Mouse (Mus musculus): Measurements from ENCODE around the gene Noa1. TPM values are rescaled to one million over a fixed set of nuclear protein-coding genes. Genes with fewer than 3 reads are reported as not detected.

The Noa1 gene
- polyA plus RNA-seq, 1 experiment from 2014 or later: 36.2 TPM

GRCm38 (mm10) chr5:77253154-77253553, 56.7 kb downstream of the Noa1 start:
- H3K4me1 ChIP-seq (ENCODE audit: control insufficient read depth, insufficient read depth, low read length): no peaks in the 10 kb centered on the region
- WGBS: 97% methylated on average over 1 of the region's 1 CpGs
- ATAC-seq: no peak
- H3K27me3 ChIP-seq (ENCODE audit: control insufficient read depth, insufficient read depth, low read depth, low read length): no peaks in the 10 kb centered on the region
- H3K27ac ChIP-seq (ENCODE audit: low read length): no peak overlapping the region
- H3K9ac ChIP-seq (ENCODE audit: low read depth, low read length): no peak overlapping the region
- H3K36me3 ChIP-seq (ENCODE audit: control insufficient read depth, insufficient read depth, low read length): no peaks in the 10 kb centered on the region
- no peak overlapping the region for H3K4me2 ChIP-seq (ENCODE audit: low read length)
- H3K4me3 ChIP-seq (ENCODE audit: low read depth, low read length): no peak overlapping the region
- H3K9me3 ChIP-seq (replicated peaks; ENCODE audit: control insufficient read depth, low read length, poor library complexity, severe bottlenecking): no peaks in the 10 kb centered on the region

- ATAC-seq: no peak
- Histone ChIP-seq H3K9me3 (replicated peaks; ENCODE audit: control insufficient read depth, low read length, poor library complexity, severe bottlenecking) (no peaks in the 10 kb centered on the region), H3K36me3 (ENCODE audit: control insufficient read depth, insufficient read depth, low read length) (no peaks in the 10 kb centered on the region), H3K9ac (ENCODE audit: low read depth, low read length) (no peak overlapping the region), H3K4me2 (ENCODE audit: low read length) (no peak overlapping the region), H3K4me1 (ENCODE audit: control insufficient read depth, insufficient read depth, low read length) (no peaks in the 10 kb centered on the region), H3K4me3 (ENCODE audit: low read depth, low read length) (no peak overlapping the region), H3K27ac (ENCODE audit: low read length) (no peak overlapping the region), H3K27me3 (ENCODE audit: control insufficient read depth, insufficient read depth, low read depth, low read length) (no peaks in the 10 kb centered on the region)
- WGBS: 64% methylated on average over 8 of the region's 8 CpGs
Measured at GRCm38 (mm10) chr5:77252115-77252827, 57.6 kb downstream of the Noa1 start.

GRCm38 (mm10) chr5:77251656-77252055, 58.2 kb downstream of the Noa1 start:
- Histone ChIP-seq H3K4me3 (ENCODE audit: low read depth, low read length) (no peak overlapping the region), H3K36me3 (ENCODE audit: control insufficient read depth, insufficient read depth, low read length) (no peaks in the 10 kb centered on the region), H3K9ac (ENCODE audit: low read depth, low read length) (no peak overlapping the region), H3K9me3 (replicated peaks; ENCODE audit: control insufficient read depth, low read length, poor library complexity, severe bottlenecking) (no peaks in the 10 kb centered on the region), H3K4me1 (ENCODE audit: control insufficient read depth, insufficient read depth, low read length) (no peaks in the 10 kb centered on the region), H3K4me2 (ENCODE audit: low read length) (no peak overlapping the region), H3K27me3 (ENCODE audit: control insufficient read depth, insufficient read depth, low read depth, low read length) (no peaks in the 10 kb centered on the region), H3K27ac (ENCODE audit: low read length) (no peak overlapping the region)
- 31% methylated on average over 5 of the region's 5 CpGs for WGBS
- ATAC-seq: no peak

GRCm38 (mm10) chr5:77250083-77250482, 59.8 kb downstream of the Noa1 start:
- ATAC-seq: no peak
- H3K4me1 ChIP-seq (ENCODE audit: control insufficient read depth, insufficient read depth, low read length): peaks cover 12% of the 10 kb centered on the region
- H3K27ac ChIP-seq (ENCODE audit: low read length): no peak overlapping the region
- H3K27me3 ChIP-seq (ENCODE audit: control insufficient read depth, insufficient read depth, low read depth, low read length): no peaks in the 10 kb centered on the region
- WGBS: 76% methylated on average over 9 of the region's 9 CpGs
- no peak overlapping the region for H3K4me3 ChIP-seq (ENCODE audit: low read depth, low read length)
- no peaks in the 10 kb centered on the region for H3K36me3 ChIP-seq (ENCODE audit: control insufficient read depth, insufficient read depth, low read length)
- no peak overlapping the region for H3K9ac ChIP-seq (ENCODE audit: low read depth, low read length)
- no peaks in the 10 kb centered on the region for H3K9me3 ChIP-seq (replicated peaks; ENCODE audit: control insufficient read depth, low read length, poor library complexity, severe bottlenecking)
- H3K4me2 ChIP-seq (ENCODE audit: low read length): no peak overlapping the region

GRCm38 (mm10) chr5:77245787-77246671, 63.9 kb downstream of the Noa1 start:
- Histone ChIP-seq H3K9me3 (replicated peaks; ENCODE audit: control insufficient read depth, low read length, poor library complexity, severe bottlenecking) (no peaks in the 10 kb centered on the region), H3K4me2 (ENCODE audit: low read length) (peak overlapping the region; percentile 50), H3K9ac (ENCODE audit: low read depth, low read length) (peak overlapping the region; percentile 0; the same call in 1 of the 2 replicates), H3K27ac (ENCODE audit: low read length) (no peak overlapping the region), H3K4me3 (ENCODE audit: low read depth, low read length) (0 out of 2 replicates have a peak overlapping the region, but pooled peaks have one; percentile 6), H3K36me3 (ENCODE audit: control insufficient read depth, insufficient read depth, low read length) (no peaks in the 10 kb centered on the region), H3K27me3 (ENCODE audit: control insufficient read depth, insufficient read depth, low read depth, low read length) (no peaks in the 10 kb centered on the region), H3K4me1 (ENCODE audit: control insufficient read depth, insufficient read depth, low read length) (peaks cover 16% of the 10 kb centered on the region)
- peak; percentile 68; the same call in 1 of the 2 replicates for ATAC-seq
- WGBS: 23% methylated on average over 26 of the region's 26 CpGs

- Histone ChIP-seq H3K9me3 (replicated peaks; ENCODE audit: control insufficient read depth, low read length, poor library complexity, severe bottlenecking) (no peaks in the 10 kb centered on the region), H3K27me3 (ENCODE audit: control insufficient read depth, insufficient read depth, low read depth, low read length) (no peaks in the 10 kb centered on the region), H3K4me3 (ENCODE audit: low read depth, low read length) (no peak overlapping the region), H3K4me1 (ENCODE audit: control insufficient read depth, insufficient read depth, low read length) (peaks cover 16% of the 10 kb centered on the region), H3K9ac (ENCODE audit: low read depth, low read length) (peak overlapping the region; percentile 0; the same call in 1 of the 2 replicates), H3K36me3 (ENCODE audit: control insufficient read depth, insufficient read depth, low read length) (no peaks in the 10 kb centered on the region), H3K4me2 (ENCODE audit: low read length) (peak overlapping the region; percentile 50), H3K27ac (ENCODE audit: low read length) (no peak overlapping the region)
- no peak; the same call in 1 of the 2 replicates for ATAC-seq
- 39% methylated on average over 7 of the region's 7 CpGs for WGBS
Measured at GRCm38 (mm10) chr5:77245463-77245786, 64.5 kb downstream of the Noa1 start.

GRCm38 (mm10) chr5:77244331-77244987, 65.4 kb downstream of the Noa1 start:
- H3K4me1 ChIP-seq (ENCODE audit: control insufficient read depth, insufficient read depth, low read length): peaks cover 16% of the 10 kb centered on the region
- no peak overlapping the region for H3K27ac ChIP-seq (ENCODE audit: low read length)
- ATAC-seq: peak; percentile 58; the same call in 1 of the 2 replicates
- no peaks in the 10 kb centered on the region for H3K9me3 ChIP-seq (replicated peaks; ENCODE audit: control insufficient read depth, low read length, poor library complexity, severe bottlenecking)
- no peak overlapping the region for H3K4me3 ChIP-seq (ENCODE audit: low read depth, low read length)
- no peaks in the 10 kb centered on the region for H3K36me3 ChIP-seq (ENCODE audit: control insufficient read depth, insufficient read depth, low read length)
- no peak overlapping the region for H3K9ac ChIP-seq (ENCODE audit: low read depth, low read length)
- no peak overlapping the region for H3K4me2 ChIP-seq (ENCODE audit: low read length)
- 27% methylated on average over 8 of the region's 8 CpGs for WGBS
- H3K27me3 ChIP-seq (ENCODE audit: control insufficient read depth, insufficient read depth, low read depth, low read length): no peaks in the 10 kb centered on the region

Measured in midbrain, embryonic 16.5 days (tissue).